Mouse (Mus musculus): ENCODE measurements at regions not wholly inside any gene's neighbourhood (a gene's known extent, or its start where the extent isn't known, plus 50 kb on each side); places are given as distances from the start of the nearest gene placed in this dataset.

- DNase-seq (ENCODE audit: low spot score in 2 of 2) = peak in 1 of 2 experiments; percentile 36
Observed at GRCm38 (mm10) chr4:137117471-137118331, 69.1 kb upstream of the Zbtb40 start.

GRCm38 (mm10) chr4:137115062-137115461 lies 66.5 kb upstream of the Zbtb40 start:
- DNase-seq (ENCODE audit: low spot score in 2 of 2) = no peak
- intact Hi-C loops (cut with DNase I) = no loop called here

More at GRCm38 (mm10) chr4:137117471-137118331, 69.1 kb upstream of the Zbtb40 start:
- intact Hi-C loops (cut with DNase I) = no loop called here

- intact Hi-C loops (cut with DNase I) = no loop called here
- no peak for DNase-seq (ENCODE audit: low spot score in 2 of 2)
Observed at GRCm38 (mm10) chr4:137110276-137110675, 61.7 kb upstream of the Zbtb40 start.

GRCm38 (mm10) chr4:137104447-137105044 lies 55.9 kb upstream of the Zbtb40 start:
- DNase-seq (ENCODE audit: low spot score in 2 of 2) = no peak
- intact Hi-C loops (cut with DNase I) = no loop called here

GRCm38 (mm10) chr4:137101169-137101568 lies 52.6 kb upstream of the Zbtb40 start:
- intact Hi-C loops (cut with DNase I) = no loop called here
- DNase-seq (ENCODE audit: low spot score in 2 of 2) = no peak

- intact Hi-C loops (cut with DNase I) = no loop called here
- no peak for DNase-seq (ENCODE audit: low spot score in 2 of 2)
Observed at GRCm38 (mm10) chr4:137100756-137101155, 52.2 kb upstream of the Zbtb40 start.

Small RNAs in the stretch of these regions (microRNA-seq; reads per million reads assigned to microRNA genes)
- 0 reads per million in 2 experiments for gene Gm23263
- 0 reads per million in 2 experiments for gene Gm25399

All from left cerebral cortex, postnatal 14 days (tissue).